Mouse (Mus musculus): ENCODE data around the gene Lrrc26.

- TF ChIP-seq POLR2A (IDR thresholded peaks at IDR 0.05; ENCODE audit: borderline replicate concordance, insufficient read depth, low read length) (no peak), CTCF (IDR thresholded peaks at IDR 0.05; ENCODE audit: borderline replicate concordance, insufficient read depth, low read depth, low read length) (no peak)
These were observed 21.3 kb downstream of the Lrrc26 start for GRCm38 (mm10) chr2:25310969-25311368.

Measured in cerebellum, adult 2 months (tissue).